Mouse (Mus musculus) intestine, embryonic 16.5 days (tissue): ENCODE results near the gene Zbp1. TPM values are rescaled to one million over a fixed set of nuclear protein-coding genes. Genes with fewer than 3 reads are reported as not detected.
A peak's percentile ranks its signal among the peaks of the same experiment; 100 is the strongest.

Experiments used
- ATAC-seq: fragments of 200-750 bp; cut with Nextera tagmentation; 2 replicates; pipeline ENCODE4 v1.8.0; 2017; ENCODE audit warnings: moderate TSS enrichment, moderate library complexity
- H3K27ac ChIP-seq: fragments of 300-500 bp; sonication (generic); 2 replicates; pipeline ENCODE4 v1.5.1; 2014; ENCODE audit warnings: mild to moderate bottlenecking, low read length
- H3K27me3 ChIP-seq: fragments of 300-500 bp; sonication (generic); replicated peaks from 2 replicates; pipeline ENCODE4 v1.6.1; 2014; ENCODE audit warnings: low read length, control low read depth, mixed read lengths; ENCODE audit not compliant: control insufficient read depth, insufficient read depth
- H3K36me3 ChIP-seq: fragments of 300-500 bp; sonication (generic); 2 replicates; pipeline ENCODE4 v1.6.1; 2014; ENCODE audit warnings: low read length, control low read depth; ENCODE audit not compliant: control insufficient read depth, insufficient read depth
- H3K4me1 ChIP-seq: fragments of 300-500 bp; sonication (generic); 2 replicates; pipeline ENCODE4 v1.6.1; 2014; ENCODE audit warnings: low read length, control low read depth, mixed read lengths; ENCODE audit not compliant: control insufficient read depth, insufficient read depth
- H3K4me2 ChIP-seq: fragments of 300-500 bp; sonication (generic); 2 replicates; pipeline ENCODE4 v1.6.1; 2014; ENCODE audit warnings: low read depth, low read length, control low read depth
- H3K4me3 ChIP-seq: fragments of 300-500 bp; sonication (generic); 2 replicates; pipeline ENCODE4 v1.5.1; 2014; ENCODE audit warnings: mild to moderate bottlenecking, low read length
- H3K9ac ChIP-seq: fragments of 300-500 bp; sonication (generic); 2 replicates; pipeline ENCODE4 v1.6.1; 2014; ENCODE audit warnings: low read depth, low read length
- H3K9me3 ChIP-seq: fragments of 300-500 bp; sonication (generic); 2 replicates; pipeline ENCODE4 v1.6.1; 2016; ENCODE audit warnings: low read length, control low read depth; ENCODE audit not compliant: control insufficient read depth
- WGBS: fragments of 180-500 bp; shearing (Covaris S2); extraction: QIAGEN DNeasy Blood & Tissue Kit; methylation state at CpG from one replicate; pipeline ENCODE4 v1.1.7; 2014; 5-methylcytosine and 5-hydroxymethylcytosine counted together
- polyA plus RNA-seq: library from polyadenylated mRNA; unstranded; fragments of >200 nt; fragmentation: Nextera tagmentation; extraction: Ambion mirVana; gene quantifications from 2 replicates; pipeline ENCODE4 v1.2.1, GENCODE M21; 2015

The Zbp1 gene
- polyA plus RNA-seq, 1 experiment from 2014 or later = 0.65 TPM

- Histone ChIP-seq H3K9ac (peak overlapping the region; percentile 41; the same call in 1 of the 2 replicates), H3K4me1 (peaks cover 58% of the 10 kb centered on the region)
Measured at GRCm38 (mm10) chr2:173235435-173236332, 17.0 kb upstream of the Zbp1 start.

GRCm38 (mm10) chr2:173232766-173233099 is 14.0 kb upstream of the Zbp1 start:
- Histone ChIP-seq H3K4me1 (peaks cover 61% of the 10 kb centered on the region), H3K27ac (no peak overlapping the region), H3K9me3 (no peaks in the 10 kb centered on the region), H3K4me2 (no peak overlapping the region), H3K27me3 (no peaks in the 10 kb centered on the region), H3K4me3 (no peak overlapping the region), H3K9ac (no peak overlapping the region), H3K36me3 (peaks cover 16% of the 10 kb centered on the region)
- ATAC-seq = no peak
- 83% methylated on average over 8 of the region's 8 CpGs for WGBS

More at GRCm38 (mm10) chr2:173235435-173236332, 17.0 kb upstream of the Zbp1 start:
- H3K4me3 ChIP-seq = no peak overlapping the region
- H3K9me3 ChIP-seq = no peaks in the 10 kb centered on the region
- H3K27ac ChIP-seq = peak overlapping the region; percentile 71
- H3K4me2 ChIP-seq = no peak overlapping the region
- H3K36me3 ChIP-seq = peaks cover 14% of the 10 kb centered on the region
- 44% methylated on average over 8 of the region's 8 CpGs for WGBS
- ATAC-seq = peak; percentile 40
- no peaks in the 10 kb centered on the region for H3K27me3 ChIP-seq

- H3K4me1 ChIP-seq = peaks cover 56% of the 10 kb centered on the region
- H3K9ac ChIP-seq = no peak overlapping the region
- no peaks in the 10 kb centered on the region for H3K27me3 ChIP-seq
- no peak overlapping the region for H3K27ac ChIP-seq
- H3K4me3 ChIP-seq = no peak overlapping the region
- H3K4me2 ChIP-seq = no peak overlapping the region
- 74% methylated on average over 22 of the region's 22 CpGs for WGBS
- H3K36me3 ChIP-seq = peaks cover 16% of the 10 kb centered on the region
- H3K9me3 ChIP-seq = no peaks in the 10 kb centered on the region
- ATAC-seq = peak; percentile 49
Measured at GRCm38 (mm10) chr2:173232065-173232765, 13.5 kb upstream of the Zbp1 start.

- Histone ChIP-seq H3K4me2 (no peak overlapping the region), H3K36me3 (peaks cover 19% of the 10 kb centered on the region), H3K27me3 (no peaks in the 10 kb centered on the region), H3K4me3 (0 out of 2 replicates have a peak overlapping the region, but pooled peaks have one; percentile 10), H3K9ac (no peak overlapping the region), H3K4me1 (peaks cover 37% of the 10 kb centered on the region), H3K27ac (no peak overlapping the region), H3K9me3 (no peaks in the 10 kb centered on the region)
- 6% methylated on average over 10 of the region's 10 CpGs for WGBS
- ATAC-seq = peak; percentile 70
Measured at GRCm38 (mm10) chr2:173229578-173230224, 11.0 kb upstream of the Zbp1 start.

GRCm38 (mm10) chr2:173228567-173228966 is 9.8 kb upstream of the Zbp1 start:
- ATAC-seq = no peak
- 89% methylated on average over 8 of the region's 8 CpGs for WGBS
- H3K9me3 ChIP-seq = no peaks in the 10 kb centered on the region
- H3K4me1 ChIP-seq = peaks cover 27% of the 10 kb centered on the region
- no peak overlapping the region for H3K27ac ChIP-seq
- no peak overlapping the region for H3K9ac ChIP-seq
- no peak overlapping the region for H3K4me3 ChIP-seq
- no peak overlapping the region for H3K4me2 ChIP-seq
- no peaks in the 10 kb centered on the region for H3K27me3 ChIP-seq
- peaks cover 19% of the 10 kb centered on the region for H3K36me3 ChIP-seq

- Histone ChIP-seq H3K4me1 (peaks cover 23% of the 10 kb centered on the region), H3K4me2 (no peak overlapping the region), H3K9ac (no peak overlapping the region), H3K36me3 (peaks cover 9% of the 10 kb centered on the region), H3K27ac (peak overlapping the region; percentile 10; the same call in 1 of the 2 replicates), H3K27me3 (no peaks in the 10 kb centered on the region), H3K4me3 (no peak overlapping the region), H3K9me3 (no peaks in the 10 kb centered on the region)
- WGBS = 75% methylated on average over 8 of the region's 8 CpGs
- ATAC-seq = no peak
Measured at GRCm38 (mm10) chr2:173226792-173227191, 8.1 kb upstream of the Zbp1 start.

- WGBS = 71% methylated on average over 7 of the region's 7 CpGs
- no peak overlapping the region for H3K4me2 ChIP-seq
- no peak for ATAC-seq
- no peaks in the 10 kb centered on the region for H3K9me3 ChIP-seq
- no peak overlapping the region for H3K9ac ChIP-seq
- H3K4me3 ChIP-seq = no peak overlapping the region
- peaks cover 23% of the 10 kb centered on the region for H3K4me1 ChIP-seq
- no peaks in the 10 kb centered on the region for H3K27me3 ChIP-seq
- H3K36me3 ChIP-seq = peaks cover 5% of the 10 kb centered on the region; the same call in 1 of the 2 replicates
- no peak overlapping the region for H3K27ac ChIP-seq
Measured at GRCm38 (mm10) chr2:173225906-173226305, 7.2 kb upstream of the Zbp1 start.

- ATAC-seq = no peak
- WGBS = 56% methylated on average over 7 of the region's 7 CpGs
- Histone ChIP-seq H3K27me3 (no peaks in the 10 kb centered on the region), H3K4me2 (no peak overlapping the region), H3K9ac (no peak overlapping the region), H3K4me3 (no peak overlapping the region), H3K9me3 (no peaks in the 10 kb centered on the region), H3K36me3 (peaks cover 4% of the 10 kb centered on the region; the same call in 1 of the 2 replicates), H3K27ac (no peak overlapping the region; the same call in 1 of the 2 replicates), H3K4me1 (peaks cover 21% of the 10 kb centered on the region)
Measured at GRCm38 (mm10) chr2:173224832-173225231, 6.1 kb upstream of the Zbp1 start.

- no peak for ATAC-seq
- Histone ChIP-seq H3K9ac (no peak overlapping the region), H3K4me1 (peaks cover 15% of the 10 kb centered on the region), H3K27me3 (no peaks in the 10 kb centered on the region), H3K4me2 (no peak overlapping the region), H3K9me3 (no peaks in the 10 kb centered on the region), H3K36me3 (peaks cover 4% of the 10 kb centered on the region; the same call in 1 of the 2 replicates), H3K4me3 (no peak overlapping the region), H3K27ac (no peak overlapping the region)
- WGBS = 42% methylated on average over 3 of the region's 3 CpGs
Measured at GRCm38 (mm10) chr2:173224097-173224496, 5.4 kb upstream of the Zbp1 start.
